Mouse (Mus musculus): ENCODE data around the gene Insr.
A peak's percentile ranks its signal among the peaks of the same experiment; 100 is the strongest.
"Not testable (repeated sequence)": the region's sequence is repeated elsewhere in the genome, so short reads cannot be mapped to it uniquely, and the experiment has no call there.

The Insr gene

DNA sequence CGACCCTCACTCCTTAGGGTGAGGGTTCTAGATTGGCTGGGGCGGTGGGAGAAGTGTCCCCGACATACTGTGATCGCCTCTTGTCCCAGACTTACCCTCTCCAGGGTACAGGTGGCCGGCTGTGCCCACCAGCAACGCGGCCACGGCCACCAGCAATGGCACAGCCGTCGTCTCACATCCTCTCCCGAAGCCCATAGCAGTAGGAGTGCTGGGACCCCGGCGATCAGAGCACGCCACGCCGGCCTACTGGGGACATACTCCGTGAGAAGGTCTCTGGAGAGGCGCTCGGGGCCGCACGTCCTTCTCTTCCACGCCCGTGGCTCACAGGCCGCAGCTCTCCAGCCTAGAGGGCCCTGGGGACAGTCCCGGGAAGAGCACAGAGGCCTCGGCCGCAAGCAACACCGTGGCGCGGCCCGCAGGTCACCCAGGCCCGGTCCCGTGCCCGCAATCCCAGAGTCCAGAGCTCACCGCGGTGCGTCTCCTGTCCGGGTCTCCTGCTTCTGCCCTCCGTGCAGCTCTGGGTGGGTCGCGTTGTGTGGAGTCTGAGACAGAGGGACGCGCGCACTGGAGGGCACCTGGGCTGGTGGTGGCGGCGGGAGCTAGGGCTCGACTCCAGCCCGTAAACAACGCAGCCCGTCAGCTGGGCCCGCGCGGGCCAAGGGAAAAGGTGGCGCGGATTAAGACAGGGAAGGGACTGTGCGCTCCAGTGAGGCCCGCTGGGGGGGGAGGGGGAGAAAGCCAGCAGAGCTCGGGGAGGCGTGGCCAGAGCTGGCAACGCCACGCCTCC, at the start of gene Insr:
TSS of gene Insr (minus strand) at position 684 of the 787 bp plus-strand sequence.
- DNase-seq: peak; percentile 97

DNA sequence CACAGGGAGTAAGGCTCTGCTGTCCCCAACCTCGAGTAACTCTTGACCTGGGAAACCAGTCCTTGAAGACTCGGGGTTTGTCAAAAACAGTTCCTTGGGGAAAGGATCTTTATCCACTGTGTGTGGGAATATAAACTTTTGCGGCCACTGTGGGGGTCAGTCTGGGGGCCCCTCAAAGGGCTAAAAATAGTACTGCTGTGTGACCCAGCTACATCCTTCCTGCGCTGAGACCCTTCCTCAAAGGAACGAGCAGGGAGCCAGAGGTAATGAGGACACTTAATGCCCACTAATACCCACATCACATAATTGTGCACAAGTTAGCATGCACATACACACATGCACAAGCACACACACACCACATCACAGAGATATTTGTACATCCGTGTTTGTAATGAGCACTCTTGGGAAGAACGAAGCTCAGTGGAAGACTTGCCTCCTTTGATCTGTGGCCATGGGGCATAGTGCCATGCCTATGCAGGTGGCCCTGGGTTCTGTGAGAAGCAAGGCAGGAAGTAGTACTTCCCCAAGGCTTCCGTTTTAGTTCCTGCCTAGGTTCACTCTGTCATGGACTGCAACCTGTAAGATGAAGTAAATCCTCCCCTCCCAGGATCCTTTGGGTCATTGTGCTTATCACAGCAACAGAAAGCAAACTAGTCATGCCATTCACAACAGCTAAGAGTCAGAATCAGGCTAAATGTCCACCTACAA, 48.3 kb upstream of the Insr start:
- DNase-seq: peak; percentile 64

DNA sequence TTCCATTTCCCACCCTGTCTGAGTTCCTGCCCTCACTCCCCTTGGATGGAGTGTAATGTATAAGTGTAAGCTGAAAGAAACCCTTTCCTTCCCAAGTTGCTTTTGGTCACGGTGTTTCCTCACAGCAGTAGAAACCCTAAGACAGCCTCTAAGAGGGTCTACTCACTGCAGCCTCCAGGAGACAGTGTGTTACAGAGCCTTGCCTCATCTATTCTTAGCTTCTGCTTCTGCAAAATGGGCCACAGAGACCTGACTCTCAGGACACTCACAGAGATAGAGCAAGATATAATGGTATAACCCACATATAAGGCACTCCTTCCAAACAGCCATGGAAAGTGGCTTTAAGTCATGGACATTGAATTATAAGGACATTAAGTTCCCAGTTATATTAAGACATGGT, 47.6 kb upstream of the Insr start:
- DNase-seq: no peak

DNA sequence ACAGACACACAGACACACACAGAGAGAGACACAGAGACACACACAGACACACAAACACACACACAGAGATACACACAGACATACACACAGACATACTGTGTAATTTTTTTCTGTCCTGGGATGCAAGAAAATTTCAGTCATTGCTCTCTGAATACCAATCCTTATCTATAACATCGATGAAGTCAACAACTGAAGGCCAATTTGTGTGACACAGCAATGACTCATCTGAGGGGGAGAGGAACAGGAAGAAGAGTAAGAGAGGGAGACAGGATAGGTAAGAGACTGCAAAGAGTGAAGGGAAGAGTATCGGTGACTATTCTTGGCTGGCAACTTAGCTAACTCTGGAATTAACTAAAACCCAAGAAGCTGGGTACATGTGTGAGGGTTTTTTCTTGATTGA, 44.8 kb upstream of the Insr start:
- no peak for DNase-seq

DNA sequence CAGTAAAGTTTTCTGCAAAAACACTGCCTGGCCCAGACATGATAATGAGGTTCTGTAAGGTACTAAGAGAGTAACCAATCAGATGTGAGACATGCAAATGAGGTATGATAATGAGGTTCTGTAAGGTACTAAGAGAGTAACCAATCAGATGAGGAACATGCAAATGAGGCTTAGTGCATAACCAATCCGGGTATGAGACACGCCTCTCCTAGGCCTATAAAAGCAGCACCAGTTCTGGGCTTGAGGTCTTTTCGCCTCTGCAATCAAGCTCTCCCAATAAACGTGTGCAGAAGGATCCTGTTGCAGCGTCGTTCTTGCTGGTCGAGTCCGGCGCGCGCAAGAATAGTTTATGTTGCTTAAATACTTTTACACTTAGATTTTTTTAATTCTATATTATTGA, 39.9 kb upstream of the Insr start:
- DNase-seq: not testable (repeated sequence)

DNA sequence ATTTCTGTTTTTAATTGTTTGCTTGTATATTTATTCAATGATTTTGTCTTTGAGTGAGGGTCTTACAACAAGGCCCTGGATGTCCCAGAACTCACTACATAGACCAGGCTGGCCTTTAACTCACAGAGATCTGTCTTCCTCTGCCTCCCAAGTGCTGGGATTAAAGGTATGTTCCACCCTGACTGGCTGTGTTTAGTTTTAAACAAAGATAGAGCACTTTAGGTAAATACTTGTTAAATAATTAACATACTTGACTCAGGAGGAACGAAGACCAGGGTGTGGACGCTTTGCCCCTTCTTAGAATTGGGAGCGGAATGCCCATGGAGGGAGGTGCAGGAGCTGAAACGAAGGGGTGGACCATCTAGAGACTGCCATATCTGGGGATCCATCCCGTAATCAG, 37.2 kb upstream of the Insr start:
- DNase-seq: no peak

DNA sequence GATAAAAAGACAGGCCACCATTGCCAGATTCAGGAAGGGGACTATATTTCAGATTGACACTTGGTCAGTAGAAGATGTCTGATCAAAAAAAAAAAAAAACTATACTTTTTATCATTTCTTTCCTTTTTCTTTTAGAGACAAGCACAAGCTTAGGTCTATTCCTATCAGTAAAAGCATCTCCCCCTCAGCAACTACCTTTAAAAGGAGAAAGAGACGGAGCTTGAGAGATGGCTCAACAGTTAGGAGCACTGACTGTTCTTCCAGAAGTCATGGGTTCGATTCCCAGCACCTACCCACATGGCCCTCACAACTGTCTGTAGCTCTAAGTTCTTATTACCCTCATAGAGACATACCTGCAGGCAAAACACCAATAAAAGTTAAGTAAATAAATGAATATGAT, 34.9 kb upstream of the Insr start:
- DNase-seq: no peak

DNA sequence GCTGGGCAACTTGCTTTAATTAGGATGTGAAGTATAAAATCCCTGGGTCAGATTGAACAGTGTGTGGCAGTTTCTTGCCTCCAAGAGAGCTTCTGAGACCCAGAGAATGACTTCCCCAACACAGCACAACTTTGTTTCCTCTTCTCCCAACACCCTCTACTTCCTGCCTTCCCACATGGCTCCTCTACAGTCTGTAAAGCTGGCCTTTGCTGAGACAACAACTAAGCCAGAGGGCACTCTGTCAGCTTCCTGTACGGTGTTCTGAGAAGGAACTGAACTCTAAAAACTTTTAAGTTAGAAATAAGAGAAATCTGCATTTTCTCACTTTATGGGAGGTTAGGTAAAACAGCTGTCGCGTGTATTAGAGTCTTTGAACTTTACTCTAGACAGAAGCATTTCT, 34.4 kb upstream of the Insr start:
- DNase-seq: no peak

DNA sequence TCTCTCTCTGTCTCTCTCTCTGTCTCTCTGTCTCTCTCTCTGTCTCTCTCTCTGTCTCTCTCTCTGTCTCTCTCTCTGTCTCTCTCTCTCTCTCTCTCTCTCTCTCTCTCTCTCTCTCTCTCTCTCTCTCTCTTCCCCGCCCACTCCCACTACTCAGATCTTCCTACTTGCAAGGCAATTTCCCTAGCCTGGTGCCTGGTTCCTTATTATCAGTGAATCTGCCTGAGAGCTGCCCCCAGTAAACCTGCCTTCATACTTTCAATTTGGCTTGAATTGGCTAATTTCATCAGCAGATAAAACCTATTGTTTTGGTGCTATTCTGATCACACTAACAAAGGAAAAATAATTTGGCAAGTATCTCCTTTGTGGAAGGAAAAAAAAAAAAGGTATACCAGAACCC, 34.0 kb upstream of the Insr start:
- not testable (repeated sequence) for DNase-seq

DNA sequence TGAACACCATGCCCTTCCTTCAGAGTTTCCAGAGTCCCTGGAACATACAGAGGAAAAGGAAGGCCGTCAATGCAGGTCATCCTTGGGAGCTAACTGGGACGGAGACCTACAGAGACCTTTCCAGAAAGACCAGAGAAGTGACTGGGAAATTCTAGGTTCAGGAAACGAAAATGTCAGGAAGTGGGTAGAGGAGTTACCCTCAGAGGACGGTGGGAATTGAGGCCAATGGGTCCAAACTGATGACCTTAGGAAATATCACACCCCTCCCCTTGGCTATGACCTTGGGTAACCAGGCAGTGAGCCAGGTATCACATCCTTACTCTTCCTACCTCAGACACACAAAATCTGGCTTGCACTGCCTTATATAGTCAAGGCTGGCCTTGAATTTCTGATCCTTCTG, 32.1 kb upstream of the Insr start:
- DNase-seq: no peak

DNA sequence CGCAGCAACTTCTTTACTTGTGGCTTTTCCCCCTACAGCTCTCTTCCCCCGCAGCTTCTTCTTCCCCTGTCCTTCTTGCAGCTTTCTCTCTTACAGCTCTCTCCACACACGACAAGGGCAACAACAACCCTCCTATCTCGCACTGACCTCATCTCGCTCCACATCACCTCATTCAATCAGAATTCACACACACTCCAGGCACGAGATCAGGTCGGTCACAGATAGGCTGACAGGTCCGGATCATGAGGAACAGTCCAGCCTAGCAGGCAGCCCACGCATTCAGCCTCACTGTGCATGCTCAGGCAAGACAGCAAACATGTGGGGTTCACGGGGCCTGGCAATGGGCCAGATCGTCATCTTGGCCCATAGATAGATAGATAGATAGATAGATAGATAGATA, 30.2 kb upstream of the Insr start:
- no peak for DNase-seq

DNA sequence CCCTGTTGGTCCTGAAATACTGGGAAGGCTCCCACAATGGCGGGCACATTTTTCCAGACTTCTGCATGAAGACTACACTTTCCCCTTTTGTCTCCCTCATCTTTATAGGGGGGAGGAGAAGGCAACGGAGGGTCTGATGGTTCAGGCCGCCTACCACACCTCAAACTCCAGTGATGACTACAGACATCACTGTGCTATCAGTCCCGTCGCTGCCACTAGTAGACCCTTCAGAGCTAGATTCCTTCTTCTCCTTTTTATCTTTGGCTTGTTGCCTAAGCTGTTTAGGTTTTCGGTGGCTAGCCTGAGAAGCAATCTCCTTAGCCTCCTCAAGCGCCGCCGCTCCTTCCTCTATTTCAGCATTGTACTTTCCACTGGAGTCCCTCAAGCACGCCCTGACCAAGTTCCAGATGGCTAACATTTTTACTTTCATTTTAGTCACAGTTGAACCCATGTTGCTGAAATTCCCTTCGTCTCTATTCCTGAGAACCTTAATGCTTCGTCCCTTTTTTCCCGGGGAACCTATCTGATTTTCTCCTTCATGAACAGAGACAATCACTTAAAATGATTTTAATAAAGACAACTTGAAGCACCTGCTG, 28.9 kb upstream of the Insr start:
- not testable (repeated sequence) for DNase-seq

DNA sequence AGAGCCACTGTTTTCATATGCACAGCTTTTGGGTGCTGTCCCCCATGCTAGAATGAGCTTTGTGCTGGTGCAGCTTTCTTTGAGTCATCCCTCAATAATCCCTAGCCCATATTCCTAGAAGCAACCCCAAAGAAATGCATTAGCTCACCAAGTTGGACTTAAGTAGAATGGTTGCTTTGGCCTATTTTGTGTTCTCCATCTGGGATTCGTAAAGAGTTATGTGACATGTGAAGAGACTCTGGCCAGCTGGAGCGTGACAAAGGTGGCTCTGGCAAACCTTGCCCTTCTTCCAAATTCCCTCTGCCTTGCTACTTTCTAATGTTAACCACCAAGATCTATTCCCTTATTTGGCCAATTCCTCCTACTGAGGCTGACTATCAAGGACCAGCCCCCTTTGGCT, 22.7 kb upstream of the Insr start:
- DNase-seq: no peak

DNA sequence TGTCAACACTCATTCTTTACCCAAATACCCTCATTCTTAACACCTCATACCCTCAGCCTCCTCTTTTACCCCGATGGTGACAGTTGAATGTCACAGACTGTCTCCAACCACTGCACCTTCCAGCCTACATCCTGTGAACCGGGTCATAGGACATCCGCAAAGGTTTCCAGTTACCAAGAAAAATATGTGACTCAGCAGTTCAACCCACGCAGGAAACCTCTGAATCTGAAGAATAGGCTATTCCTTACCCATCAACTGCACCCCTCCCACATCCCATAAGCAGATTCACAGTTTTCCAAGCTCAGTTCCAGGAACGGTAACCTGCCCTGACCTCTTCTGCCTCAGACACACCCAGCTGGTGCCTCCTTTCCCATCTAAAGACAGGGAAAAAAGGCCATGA, 19.9 kb upstream of the Insr start:
- no peak for DNase-seq

DNA sequence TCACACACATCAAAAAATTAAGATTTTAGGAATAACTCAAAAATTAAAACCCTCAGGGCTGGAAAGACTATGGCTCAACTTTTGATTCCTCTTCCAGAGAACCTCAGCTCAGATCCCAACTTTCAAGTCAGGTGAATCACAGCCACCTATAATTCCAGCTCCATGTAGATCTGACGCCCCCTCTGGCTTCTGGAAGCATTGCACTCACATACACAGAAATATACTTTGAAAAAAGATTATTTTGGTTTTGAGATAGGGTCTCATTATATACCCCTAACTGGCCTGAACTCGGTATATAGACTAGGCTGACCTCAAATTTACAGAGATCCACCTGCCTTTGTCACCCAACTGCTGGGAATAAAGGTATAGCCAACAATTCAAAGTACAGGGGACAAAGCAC, 6.4 kb upstream of the Insr start:
- no peak for DNase-seq

DNA sequence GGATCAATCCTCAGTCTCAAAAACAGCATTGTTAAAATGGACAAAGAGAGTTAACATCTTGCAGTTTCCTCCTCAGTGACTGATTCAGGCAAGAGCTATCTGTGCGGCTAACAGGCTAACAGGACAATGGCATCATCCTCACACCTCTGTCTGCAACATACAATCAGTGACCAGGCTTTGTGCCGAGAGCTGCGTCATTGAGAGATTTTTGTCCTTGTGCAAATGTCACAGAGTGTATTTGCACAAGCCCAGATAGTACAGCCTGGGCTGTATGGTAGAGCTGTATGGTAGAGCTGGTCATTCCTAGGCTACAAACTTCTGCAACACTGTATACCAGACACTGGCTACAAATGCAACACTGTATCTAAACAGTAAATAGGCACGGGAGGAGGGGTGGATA, 5.2 kb upstream of the Insr start:
- DNase-seq: no peak

DNA sequence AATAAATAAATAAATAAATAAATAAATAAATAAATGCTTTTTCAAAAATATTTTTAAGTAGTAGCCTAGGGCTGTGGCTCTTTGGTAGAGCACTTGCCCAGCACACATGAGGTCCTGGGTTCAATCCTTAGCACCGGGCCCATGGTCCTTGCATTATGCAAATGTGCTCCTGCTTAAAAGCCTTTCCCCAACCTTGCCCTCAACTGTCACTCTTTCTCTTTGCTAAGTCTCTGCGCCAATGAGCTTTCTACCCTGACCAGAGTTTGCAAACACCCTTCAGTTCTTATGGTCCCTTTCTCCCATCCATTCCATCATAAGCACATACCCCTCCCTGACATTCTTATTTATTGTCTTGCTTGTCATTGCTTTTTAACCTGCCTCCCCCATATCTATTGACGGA, 1.9 kb upstream of the Insr start:
- no peak for DNase-seq

DNA sequence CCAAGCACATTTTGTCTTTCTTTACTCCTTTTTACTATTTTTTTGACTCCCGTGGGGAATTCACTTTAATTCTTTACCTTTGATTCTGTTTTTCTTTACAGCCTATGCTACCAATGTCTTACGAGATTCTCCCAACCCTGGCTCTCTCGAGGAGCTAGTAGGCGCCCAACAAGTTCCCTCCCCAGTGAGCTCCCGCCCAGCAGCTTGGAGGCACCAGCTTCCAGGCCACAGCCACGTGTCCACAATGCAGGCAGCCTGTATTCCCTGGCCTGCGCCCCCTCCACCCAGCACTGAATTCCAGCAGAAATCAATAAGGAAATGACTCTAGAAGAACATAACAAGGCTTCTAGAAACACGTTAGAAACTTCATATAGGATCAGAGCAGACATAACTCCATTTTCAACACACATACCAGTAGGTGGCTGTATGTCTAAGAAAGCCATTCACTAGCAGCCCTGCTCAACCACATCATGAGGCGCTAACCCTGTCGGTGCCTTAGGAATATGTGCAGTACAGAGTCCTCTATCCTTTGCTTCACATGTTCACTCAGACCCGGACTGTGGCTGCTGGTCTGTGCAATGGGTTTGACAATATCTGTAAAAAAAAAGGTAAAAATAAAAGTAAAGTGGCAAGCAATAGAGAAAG, 971 bp upstream of the Insr start:
- peak; percentile 41 for DNase-seq

DNA sequence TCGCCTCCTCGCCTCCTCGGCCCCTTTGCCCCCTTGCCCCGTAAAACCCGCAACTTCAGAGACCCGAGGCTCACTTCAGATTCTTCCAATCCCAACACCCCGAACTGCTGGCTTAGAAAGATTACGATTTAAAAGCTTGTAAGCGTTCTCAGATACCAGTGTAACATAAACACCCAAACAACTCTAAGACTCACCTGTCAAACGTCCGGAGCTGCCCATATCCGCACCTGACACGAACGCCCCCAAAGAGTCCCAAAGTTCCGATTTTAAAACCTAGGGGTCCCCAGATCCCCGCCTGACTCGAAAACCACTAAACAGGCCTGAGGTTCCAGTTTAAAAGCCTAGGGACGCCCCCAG, 282 bp upstream of the Insr start:
- DNase-seq: peak; percentile 49

DNA sequence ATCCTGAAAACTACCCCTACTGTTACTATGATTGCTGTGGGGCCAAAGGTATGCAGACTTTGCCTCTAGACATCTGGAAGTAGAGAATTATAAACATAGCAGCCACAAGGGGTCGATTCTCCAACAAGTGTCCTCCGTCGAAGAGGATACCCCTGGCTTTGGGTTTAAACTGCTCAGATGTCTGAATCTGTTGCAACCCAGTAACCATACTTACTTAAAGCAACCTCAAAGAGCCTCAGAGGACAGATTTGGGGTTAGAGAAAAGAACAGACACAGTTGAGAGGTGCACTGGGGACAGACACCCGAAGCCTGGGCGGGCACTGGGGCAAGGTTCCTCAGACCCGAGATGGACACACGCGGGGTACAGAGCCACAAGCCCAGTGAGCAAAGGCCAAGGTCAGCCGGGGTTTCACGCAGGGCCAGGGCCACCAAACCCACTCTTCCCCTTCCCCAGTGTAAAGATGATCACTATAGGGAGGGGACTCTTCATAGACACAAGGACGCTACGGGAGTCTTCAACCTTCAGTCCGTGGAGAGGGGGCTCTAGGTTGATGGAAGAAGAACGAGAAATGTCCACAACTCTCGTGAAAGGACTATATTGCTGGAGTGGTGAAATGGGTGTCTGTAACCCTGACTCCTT, 1.1 kb downstream of the Insr start:
- DNase-seq: peak; percentile 30

DNA sequence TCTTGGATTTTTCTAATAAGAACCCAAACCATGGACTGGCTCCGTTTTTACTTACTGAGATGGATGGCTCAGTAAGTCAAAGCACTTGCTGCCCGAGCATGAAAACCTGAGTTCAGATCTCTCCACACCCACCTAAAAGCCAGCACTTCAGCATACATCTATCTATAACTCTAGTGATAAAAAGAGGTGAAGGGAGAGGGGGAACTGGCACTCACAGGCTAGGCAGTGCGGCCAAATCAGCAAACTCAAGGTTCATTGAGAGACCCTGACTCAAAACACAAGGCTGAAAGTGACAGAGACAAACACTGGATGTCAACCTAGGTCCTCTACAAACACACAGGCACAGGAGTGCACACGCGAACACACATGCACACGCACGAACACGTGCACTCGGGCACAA, 2.2 kb downstream of the Insr start:
- no peak for DNase-seq

DNA sequence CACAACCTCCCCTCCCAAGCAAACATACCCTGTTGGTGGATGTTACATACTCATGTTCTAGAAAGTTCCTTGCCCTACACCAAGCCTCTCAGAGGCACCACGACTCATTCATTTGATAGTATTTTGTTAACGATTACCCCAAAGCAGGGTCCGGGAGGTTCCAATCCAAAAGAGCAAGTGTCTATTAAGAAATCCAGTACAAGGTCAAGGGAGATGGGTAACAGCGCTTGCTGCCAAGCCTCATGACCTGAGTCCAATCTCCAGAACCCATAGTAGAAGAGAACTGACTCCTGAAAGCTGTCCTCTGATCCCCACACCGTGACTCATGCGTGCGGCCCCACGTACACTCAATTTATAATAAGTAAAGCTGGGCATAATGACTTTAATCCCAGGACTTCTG, 3.4 kb downstream of the Insr start:
- DNase-seq: no peak

DNA sequence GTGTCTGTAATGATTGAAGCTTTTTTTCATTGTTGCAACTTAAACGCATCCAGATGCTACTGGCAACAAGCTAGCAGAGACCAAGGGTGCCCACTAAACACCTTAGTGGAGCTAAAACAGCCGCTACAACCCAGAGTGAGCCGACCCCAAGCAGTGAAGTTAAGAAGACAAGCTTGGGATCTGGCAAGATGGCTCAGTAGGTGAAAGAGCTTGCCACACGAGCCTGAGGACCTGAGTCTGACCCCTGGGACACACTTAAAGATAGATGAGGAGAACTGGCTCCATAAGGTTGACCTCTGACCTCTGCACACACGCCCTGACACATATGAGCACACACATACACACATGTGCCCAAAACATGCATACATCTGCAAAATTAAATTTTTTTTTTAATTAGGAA, 4.2 kb downstream of the Insr start:
- DNase-seq: no peak

Measured in thymus, postnatal 14 days (tissue).